Mouse (Mus musculus): ENCODE results near the gene Olfr700. TPM values are rescaled to one million over a fixed set of nuclear protein-coding genes. Genes with fewer than 3 reads are reported as not detected.
"Not testable (repeated sequence)": the region's sequence is repeated elsewhere in the genome, so short reads cannot be mapped to it uniquely, and the experiment has no call there.

Gene Olfr700
- polyA plus RNA-seq (2015; fragmentation: Nextera tagmentation; extraction: Ambion mirVana) = not detected in 2 replicates

DNA sequence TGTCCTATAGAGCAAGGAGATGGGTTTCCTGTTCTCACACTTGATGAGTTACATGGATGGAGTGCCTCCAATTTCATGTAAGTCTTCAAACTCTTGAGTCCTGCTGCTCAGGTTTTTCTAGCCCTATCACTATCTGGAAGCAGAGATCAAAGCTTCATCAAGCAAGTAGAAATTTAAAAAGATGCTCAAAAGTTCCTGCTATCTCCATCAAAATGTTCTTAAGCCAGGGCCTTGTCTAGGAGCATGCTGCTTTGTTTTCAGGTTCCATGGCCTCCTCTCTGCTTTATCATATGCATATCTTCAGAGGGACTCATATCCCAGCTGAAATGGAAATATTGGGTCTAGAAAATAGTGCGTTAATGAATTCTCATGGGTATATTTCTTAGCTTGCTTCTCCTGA, at the start of gene Olfr700:
Gene Olfr700 (minus strand): TSS at position 101 of the 400 bp plus-strand sequence.
- Histone ChIP-seq H3K9ac (no peak within 1 kb of the TSS), H3K4me3 (replicated peaks) (no peak within 1 kb of the TSS), H3K4me1 (no peaks in the 10 kb centered on the region), H3K36me3 (no peaks in the 10 kb centered on the region), H3K27ac (no peak within 1 kb of the TSS), H3K9me3 (no peaks in the 10 kb centered on the region), H3K4me2 (no peak within 1 kb of the TSS), H3K27me3 (replicated peaks) (no peaks in the 10 kb centered on the region)
- ATAC-seq (ENCODE audit: insufficient read depth, low FRiP score, low read depth) = no peak
- 93% methylated on average over 1 of the region's 1 CpGs for WGBS

DNA sequence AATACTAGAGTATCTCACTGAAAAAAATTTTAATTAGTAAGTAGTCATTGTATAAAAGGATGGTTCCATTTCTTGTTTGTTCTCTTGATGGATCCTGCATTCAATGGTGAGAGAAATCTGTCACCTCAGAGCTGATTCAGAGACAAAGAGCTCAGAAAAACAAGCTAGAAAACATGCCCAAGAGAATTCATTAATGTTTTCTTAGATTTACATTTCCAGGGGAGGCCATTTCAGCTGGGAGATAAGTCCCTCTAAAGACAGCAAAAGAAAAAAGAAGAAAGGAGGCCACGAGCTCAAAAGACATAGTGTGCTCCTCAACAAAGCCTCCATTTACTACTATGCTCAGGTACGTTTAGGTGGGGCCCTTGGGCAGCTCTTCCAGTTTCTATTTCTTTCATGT, 34.4 kb upstream of the Olfr700 start, which contains the start of gene Olfr703:
Gene Olfr703 (plus strand): TSS at position 301 of the 400 bp plus-strand sequence.
- Histone ChIP-seq H3K27ac (no peak within 1 kb of the TSS), H3K27me3 (replicated peaks) (no peaks in the 10 kb centered on the region), H3K4me1 (no peaks in the 10 kb centered on the region), H3K9me3 (no peaks in the 10 kb centered on the region), H3K4me2 (no peak within 1 kb of the TSS), H3K4me3 (replicated peaks) (no peak within 1 kb of the TSS), H3K9ac (no peak within 1 kb of the TSS), H3K36me3 (no peaks in the 10 kb centered on the region)
- WGBS = 57% methylated on average over 2 of the region's 2 CpGs
- ATAC-seq (ENCODE audit: insufficient read depth, low FRiP score, low read depth) = no peak

DNA sequence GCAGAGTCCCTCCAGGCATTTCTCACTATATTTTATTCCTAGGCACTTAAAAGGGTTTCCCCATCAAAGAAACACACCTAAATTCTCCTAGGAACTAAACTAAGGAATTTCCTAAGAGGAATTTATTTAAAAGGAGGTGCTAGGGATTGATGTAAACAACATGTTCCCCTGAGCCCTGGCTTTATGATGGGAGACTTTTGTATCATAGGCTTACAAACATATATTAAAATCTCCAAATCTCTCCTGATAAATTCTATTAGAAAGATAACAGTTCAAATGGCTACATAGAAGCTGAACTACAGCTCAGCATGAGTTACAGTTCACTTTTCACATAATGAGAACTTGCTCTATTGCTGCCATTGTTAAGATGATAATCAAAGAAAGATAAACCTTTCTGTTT, 25.2 kb upstream of the Olfr700 start, which contains the start of gene Olfr702:
Gene Olfr702 (minus strand): TSS at position 101 of the 400 bp plus-strand sequence.
- ATAC-seq (ENCODE audit: insufficient read depth, low FRiP score, low read depth) = no peak
- no peak within 1 kb of the TSS for H3K27ac ChIP-seq
- H3K4me2 ChIP-seq = no peak within 1 kb of the TSS
- H3K36me3 ChIP-seq = no peaks in the 10 kb centered on the region
- H3K9me3 ChIP-seq = no peaks in the 10 kb centered on the region
- H3K9ac ChIP-seq = no peak within 1 kb of the TSS
- no peak within 1 kb of the TSS for H3K4me3 ChIP-seq (replicated peaks)
- no peaks in the 10 kb centered on the region for H3K4me1 ChIP-seq
- no peaks in the 10 kb centered on the region for H3K27me3 ChIP-seq (replicated peaks)

DNA sequence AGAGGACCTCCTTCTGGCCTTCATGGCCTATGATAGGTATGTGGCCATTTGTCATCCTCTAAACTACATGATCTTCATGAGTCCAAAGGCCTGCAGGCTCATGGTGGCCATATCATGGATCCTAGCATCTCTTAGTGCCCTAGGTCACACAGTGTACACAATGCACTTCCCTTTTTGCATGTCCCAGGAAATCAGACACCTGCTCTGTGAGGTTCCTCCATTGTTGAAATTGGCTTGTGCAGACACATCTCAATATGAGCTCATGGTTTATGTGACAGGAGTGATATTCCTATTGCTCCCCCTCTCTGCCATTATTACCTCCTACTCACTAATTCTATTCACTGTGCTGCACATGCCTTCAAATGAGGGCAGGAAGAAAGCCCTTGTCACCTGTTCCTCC, 9.8 kb upstream of the Olfr700 start:
- no peaks in the 10 kb centered on the region for H3K36me3 ChIP-seq
- H3K4me2 ChIP-seq = no peak overlapping the region
- no peaks in the 10 kb centered on the region for H3K4me1 ChIP-seq
- H3K27ac ChIP-seq = no peak overlapping the region
- H3K9ac ChIP-seq = no peak overlapping the region
- H3K4me3 ChIP-seq (replicated peaks) = no peak overlapping the region
- H3K9me3 ChIP-seq = no peaks in the 10 kb centered on the region
- ATAC-seq (ENCODE audit: insufficient read depth, low FRiP score, low read depth) = no peak
- no peaks in the 10 kb centered on the region for H3K27me3 ChIP-seq (replicated peaks)

DNA sequence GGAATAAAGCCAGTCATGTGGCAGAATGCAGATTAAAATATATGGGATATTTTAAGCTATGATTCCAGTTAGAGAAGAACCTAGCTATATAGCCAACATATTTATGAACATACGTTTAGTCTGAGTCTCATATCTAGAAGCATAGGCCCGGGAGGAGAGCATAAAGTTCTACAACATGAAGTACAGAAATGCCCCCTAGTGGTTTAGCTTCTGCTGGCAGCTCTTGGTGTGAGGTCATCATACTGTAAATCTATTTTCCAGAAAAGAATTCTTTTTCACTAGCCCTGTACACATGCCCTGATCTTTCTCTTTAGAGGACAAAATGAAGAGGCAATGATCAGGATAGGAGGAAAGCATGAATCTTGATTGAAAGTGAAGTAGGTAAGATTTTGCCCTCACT, 7.1 kb upstream of the Olfr700 start:
- no peak overlapping the region for H3K4me2 ChIP-seq
- no peaks in the 10 kb centered on the region for H3K36me3 ChIP-seq
- no peaks in the 10 kb centered on the region for H3K9me3 ChIP-seq
- H3K9ac ChIP-seq = no peak overlapping the region
- H3K4me3 ChIP-seq (replicated peaks) = no peak overlapping the region
- WGBS = 40% methylated on average over 2 of the region's 2 CpGs
- H3K27ac ChIP-seq = no peak overlapping the region
- H3K4me1 ChIP-seq = no peaks in the 10 kb centered on the region
- ATAC-seq (ENCODE audit: insufficient read depth, low FRiP score, low read depth) = no peak
- no peaks in the 10 kb centered on the region for H3K27me3 ChIP-seq (replicated peaks)

DNA sequence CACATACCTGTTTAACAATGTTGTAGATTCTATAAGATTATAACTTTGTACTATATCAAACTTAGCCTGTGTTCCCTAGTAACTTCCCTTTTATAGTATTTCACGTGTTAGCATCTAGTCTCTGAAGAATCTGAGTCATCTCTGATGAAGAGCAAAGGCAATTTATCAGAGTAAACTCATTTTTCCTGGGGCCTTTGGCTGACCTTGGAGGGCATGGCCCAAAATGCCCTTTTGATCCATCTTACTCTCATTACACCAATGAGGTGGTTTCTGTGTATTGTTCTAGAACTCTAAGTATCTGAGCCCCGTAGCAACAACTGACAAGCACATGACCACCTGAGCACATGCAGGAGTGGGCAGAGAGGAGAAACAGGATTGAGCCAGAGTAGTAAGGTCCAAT, 5.2 kb upstream of the Olfr700 start, which contains the start of gene Olfr701:
Gene Olfr701 (plus strand): TSS at position 301 of the 400 bp plus-strand sequence.
- H3K4me2 ChIP-seq = no peak within 1 kb of the TSS
- no peaks in the 10 kb centered on the region for H3K9me3 ChIP-seq
- H3K27ac ChIP-seq = no peak within 1 kb of the TSS
- no peaks in the 10 kb centered on the region for H3K4me1 ChIP-seq
- H3K4me3 ChIP-seq (replicated peaks) = no peak within 1 kb of the TSS
- H3K27me3 ChIP-seq (replicated peaks) = no peaks in the 10 kb centered on the region
- no peak for ATAC-seq (ENCODE audit: insufficient read depth, low FRiP score, low read depth)
- WGBS = 63% methylated on average over 2 of the region's 2 CpGs
- H3K9ac ChIP-seq = no peak within 1 kb of the TSS
- no peaks in the 10 kb centered on the region for H3K36me3 ChIP-seq

DNA sequence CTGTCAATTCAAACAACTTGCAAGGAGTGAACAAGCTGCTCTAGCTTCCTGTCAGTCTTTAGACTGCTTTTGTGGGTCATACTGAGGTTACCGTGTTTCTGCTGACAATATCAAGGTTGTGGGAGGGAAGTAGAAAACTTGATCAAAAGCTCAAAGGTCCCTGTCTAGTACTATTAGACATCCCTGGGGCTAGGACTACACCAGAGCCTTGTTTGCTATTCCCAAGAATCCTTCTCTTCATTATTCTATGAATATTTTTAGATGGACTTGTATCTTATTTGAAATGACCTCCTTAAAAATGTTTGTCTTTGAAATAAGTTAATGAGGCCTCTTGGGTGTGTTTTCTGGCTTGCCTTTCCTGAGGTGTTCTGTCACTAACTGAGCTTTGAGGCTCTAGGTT, 15.5 kb downstream of the Olfr700 start, which contains the start of gene Olfr699:
Gene Olfr699 (minus strand): TSS at position 101 of the 400 bp plus-strand sequence.
- Histone ChIP-seq H3K36me3 (no peaks in the 10 kb centered on the region), H3K9me3 (no peaks in the 10 kb centered on the region), H3K9ac (no peak within 1 kb of the TSS), H3K4me3 (replicated peaks) (no peak within 1 kb of the TSS), H3K4me1 (no peaks in the 10 kb centered on the region), H3K4me2 (no peak within 1 kb of the TSS), H3K27me3 (replicated peaks) (no peaks in the 10 kb centered on the region), H3K27ac (no peak within 1 kb of the TSS)
- ATAC-seq (ENCODE audit: insufficient read depth, low FRiP score, low read depth) = no peak
- WGBS = 69% methylated on average over 1 of the region's 1 CpGs

DNA sequence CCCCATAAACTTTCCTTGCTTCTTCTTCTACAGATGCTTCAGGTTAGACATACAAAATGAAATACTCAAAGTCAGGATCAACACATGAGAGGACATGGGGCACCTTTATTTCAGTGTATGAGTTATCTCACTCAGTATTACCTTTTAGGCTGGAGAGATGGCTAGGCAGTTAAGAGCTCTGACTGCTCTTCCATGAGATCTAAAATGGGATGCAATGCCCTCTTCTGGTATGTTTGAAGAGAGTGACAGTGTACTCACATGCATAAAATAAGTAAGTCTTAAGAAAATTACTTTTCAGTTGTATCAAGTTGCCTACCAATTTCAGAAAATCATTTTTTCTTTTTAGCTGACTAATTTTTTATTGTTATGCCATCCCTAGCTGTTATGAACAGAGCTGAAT, 20.3 kb downstream of the Olfr700 start:
- no peaks in the 10 kb centered on the region for H3K27me3 ChIP-seq (replicated peaks)

DNA sequence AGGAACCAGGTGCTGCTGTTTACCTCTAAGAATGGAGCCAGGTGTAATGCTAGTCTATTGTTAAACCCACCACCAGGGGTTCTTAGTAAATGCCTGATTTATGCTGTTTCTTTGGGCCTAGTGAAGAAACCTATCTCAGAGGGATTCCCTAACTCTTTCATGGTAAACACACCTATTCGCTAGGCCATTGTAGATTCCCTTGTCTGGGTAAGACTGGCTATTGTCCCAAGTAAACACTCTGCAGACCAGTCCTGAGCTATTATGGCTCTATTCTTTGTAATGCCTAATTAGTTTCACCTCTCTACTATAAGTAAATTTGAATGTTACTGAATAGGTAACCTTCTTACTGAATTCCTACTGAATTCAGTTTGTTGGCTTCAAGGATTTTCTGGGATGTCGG, 47.6 kb downstream of the Olfr700 start:
- not testable (repeated sequence) for H3K27me3 ChIP-seq (replicated peaks); H3K27ac ChIP-seq; ATAC-seq (ENCODE audit: insufficient read depth, low FRiP score, low read depth); H3K4me2 ChIP-seq; H3K36me3 ChIP-seq; H3K4me1 ChIP-seq; H3K4me3 ChIP-seq (replicated peaks); H3K9ac ChIP-seq; H3K9me3 ChIP-seq
- WGBS = 88% methylated on average over 2 of the region's 2 CpGs

More for the DNA sequence above, 20.3 kb downstream of the Olfr700 start:
- Histone ChIP-seq H3K4me3 (replicated peaks) (no peak overlapping the region), H3K9ac (no peak overlapping the region), H3K4me2 (no peak overlapping the region), H3K27ac (no peak overlapping the region), H3K36me3 (no peaks in the 10 kb centered on the region), H3K9me3 (no peaks in the 10 kb centered on the region), H3K4me1 (no peaks in the 10 kb centered on the region)
- ATAC-seq (ENCODE audit: insufficient read depth, low FRiP score, low read depth) = no peak

DNA sequence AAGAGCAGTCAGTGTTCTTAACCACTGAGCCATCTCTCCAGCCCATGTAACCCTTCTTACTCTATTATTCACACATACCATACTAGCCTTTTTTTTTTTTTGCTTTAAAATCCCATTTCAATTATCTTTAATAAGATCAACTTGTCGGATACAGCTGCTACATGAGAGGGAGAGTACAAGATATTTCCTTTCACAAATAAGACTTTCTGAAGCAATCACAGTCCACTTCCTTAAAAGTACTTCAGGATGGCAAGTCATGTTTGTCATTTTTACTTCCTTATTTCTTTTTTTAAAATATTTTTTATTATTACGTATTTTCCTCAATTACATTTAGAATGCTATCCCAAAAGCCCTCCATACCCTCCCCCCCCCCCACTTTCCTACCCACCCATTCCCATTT, 49.8 kb downstream of the Olfr700 start:
- no peak overlapping the region for H3K9ac ChIP-seq
- no peak overlapping the region for H3K27ac ChIP-seq
- H3K9me3 ChIP-seq = no peaks in the 10 kb centered on the region
- no peak for ATAC-seq (ENCODE audit: insufficient read depth, low FRiP score, low read depth)
- H3K4me1 ChIP-seq = no peaks in the 10 kb centered on the region
- 76% methylated on average over 2 of the region's 2 CpGs for WGBS
- H3K27me3 ChIP-seq (replicated peaks) = no peaks in the 10 kb centered on the region
- no peaks in the 10 kb centered on the region for H3K36me3 ChIP-seq
- H3K4me3 ChIP-seq (replicated peaks) = no peak overlapping the region
- H3K4me2 ChIP-seq = no peak overlapping the region

Other genes starting within 250 kb of the Olfr700 start
- not detected in 2 replicates for gene Olfr693, start 128.2 kb downstream of the Olfr700 start, polyA plus RNA-seq (2015; fragmentation: Nextera tagmentation; extraction: Ambion mirVana)
- gene Olfr694, start 117.0 kb downstream of the Olfr700 start, polyA plus RNA-seq (2015; fragmentation: Nextera tagmentation; extraction: Ambion mirVana) = not detected in 2 replicates
- not detected in 2 replicates for gene Olfr695, start 92.4 kb downstream of the Olfr700 start, polyA plus RNA-seq (2015; fragmentation: Nextera tagmentation; extraction: Ambion mirVana)
- not detected in 2 replicates for gene Olfr697, start 66.4 kb downstream of the Olfr700 start, polyA plus RNA-seq (2015; fragmentation: Nextera tagmentation; extraction: Ambion mirVana)
- not detected in 2 replicates for gene Olfr698, start 53.4 kb downstream of the Olfr700 start, polyA plus RNA-seq (2015; fragmentation: Nextera tagmentation; extraction: Ambion mirVana)
- not detected in 2 replicates for gene Olfr699, start 15.6 kb downstream of the Olfr700 start, polyA plus RNA-seq (2015; fragmentation: Nextera tagmentation; extraction: Ambion mirVana)
- gene Olfr701, start 5.3 kb upstream of the Olfr700 start, polyA plus RNA-seq (2015; fragmentation: Nextera tagmentation; extraction: Ambion mirVana) = not detected in 2 replicates
- gene Olfr702, start 25.1 kb upstream of the Olfr700 start, polyA plus RNA-seq (2015; fragmentation: Nextera tagmentation; extraction: Ambion mirVana) = not detected in 2 replicates
- not detected in 2 replicates for gene Olfr703, start 34.5 kb upstream of the Olfr700 start, polyA plus RNA-seq (2015; fragmentation: Nextera tagmentation; extraction: Ambion mirVana)
- gene Olfr704, start 54.4 kb upstream of the Olfr700 start, polyA plus RNA-seq (2015; fragmentation: Nextera tagmentation; extraction: Ambion mirVana) = not detected in 2 replicates
- gene Olfr705, start 68.1 kb upstream of the Olfr700 start, polyA plus RNA-seq (2015; fragmentation: Nextera tagmentation; extraction: Ambion mirVana) = not detected in 2 replicates
- not detected in 2 replicates for gene Olfr706, start 79.3 kb upstream of the Olfr700 start, polyA plus RNA-seq (2015; fragmentation: Nextera tagmentation; extraction: Ambion mirVana)
- not detected in 2 replicates for gene Olfr707, start 92.4 kb upstream of the Olfr700 start, polyA plus RNA-seq (2015; fragmentation: Nextera tagmentation; extraction: Ambion mirVana)
- not detected in 2 replicates for gene Olfr1532-ps1, start 99.2 kb upstream of the Olfr700 start, polyA plus RNA-seq (2015; fragmentation: Nextera tagmentation; extraction: Ambion mirVana)
- gene Olfr709-ps1, start 123.4 kb upstream of the Olfr700 start, polyA plus RNA-seq (2015; fragmentation: Nextera tagmentation; extraction: Ambion mirVana) = not detected in 2 replicates
- not detected in 2 replicates for gene Olfr710, start 139.5 kb upstream of the Olfr700 start, polyA plus RNA-seq (2015; fragmentation: Nextera tagmentation; extraction: Ambion mirVana)
- not detected in 2 replicates for gene Olfr6, start 155.1 kb upstream of the Olfr700 start, polyA plus RNA-seq (2015; fragmentation: Nextera tagmentation; extraction: Ambion mirVana)
- gene Olfr711, start 166.6 kb upstream of the Olfr700 start, polyA plus RNA-seq (2015; fragmentation: Nextera tagmentation; extraction: Ambion mirVana) = not detected in 2 replicates
- gene Olfr2, start 197.2 kb upstream of the Olfr700 start, polyA plus RNA-seq (2015; fragmentation: Nextera tagmentation; extraction: Ambion mirVana) = not detected in 2 replicates
- not detected in 2 replicates for gene Olfr713, start 222.3 kb upstream of the Olfr700 start, polyA plus RNA-seq (2015; fragmentation: Nextera tagmentation; extraction: Ambion mirVana)